Mouse (Mus musculus): Measurements from ENCODE around the gene Zfp786. TPM values are rescaled to one million over a fixed set of nuclear protein-coding genes. Genes with fewer than 3 reads are reported as not detected.

Gene Zfp786
- polyA plus RNA-seq, 1 experiment from 2014 or later: 3.1 TPM

- WGBS: 70% methylated on average over 10 of the region's 10 CpGs
- Histone ChIP-seq H3K4me3 (ENCODE audit: low read length) (no peak overlapping the region), H3K4me1 (ENCODE audit: control insufficient read depth, insufficient read depth, low read length) (peaks cover under 1% of the 10 kb centered on the region; the same call in 1 of the 2 replicates), H3K9me3 (ENCODE audit: control insufficient read depth, low read length) (no peaks in the 10 kb centered on the region), H3K9ac (ENCODE audit: low read depth, low read length) (no peak overlapping the region), H3K36me3 (ENCODE audit: control insufficient read depth, insufficient read depth, low read length) (peaks cover 46% of the 10 kb centered on the region), H3K27me3 (ENCODE audit: control insufficient read depth, insufficient read depth, low read length) (no peaks in the 10 kb centered on the region), H3K27ac (ENCODE audit: low read depth, low read length) (no peak overlapping the region; the same call in 1 of the 2 replicates), H3K4me2 (replicated peaks; ENCODE audit: low read depth, low read length) (no peak overlapping the region)
- ATAC-seq (ENCODE audit: low FRiP score, low TSS enrichment): no peak
Measured at GRCm38 (mm10) chr6:47794106-47794830, 36.4 kb downstream of the Zfp786 start.

GRCm38 (mm10) chr6:47793284-47793683 lies 37.4 kb downstream of the Zfp786 start:
- Histone ChIP-seq H3K9me3 (ENCODE audit: control insufficient read depth, low read length) (no peaks in the 10 kb centered on the region), H3K27me3 (ENCODE audit: control insufficient read depth, insufficient read depth, low read length) (no peaks in the 10 kb centered on the region), H3K27ac (ENCODE audit: low read depth, low read length) (no peak overlapping the region), H3K36me3 (ENCODE audit: control insufficient read depth, insufficient read depth, low read length) (peaks cover 37% of the 10 kb centered on the region), H3K4me1 (ENCODE audit: control insufficient read depth, insufficient read depth, low read length) (peaks cover 5% of the 10 kb centered on the region; the same call in 1 of the 2 replicates), H3K9ac (ENCODE audit: low read depth, low read length) (no peak overlapping the region), H3K4me3 (ENCODE audit: low read length) (no peak overlapping the region), H3K4me2 (replicated peaks; ENCODE audit: low read depth, low read length) (no peak overlapping the region)
- no peak for ATAC-seq (ENCODE audit: low FRiP score, low TSS enrichment)
- 68% methylated on average over 5 of the region's 5 CpGs for WGBS

GRCm38 (mm10) chr6:47792533-47792932 lies 38.1 kb downstream of the Zfp786 start:
- Histone ChIP-seq H3K4me1 (ENCODE audit: control insufficient read depth, insufficient read depth, low read length) (peaks cover 5% of the 10 kb centered on the region; the same call in 1 of the 2 replicates), H3K27me3 (ENCODE audit: control insufficient read depth, insufficient read depth, low read length) (no peaks in the 10 kb centered on the region), H3K9me3 (ENCODE audit: control insufficient read depth, low read length) (no peaks in the 10 kb centered on the region), H3K36me3 (ENCODE audit: control insufficient read depth, insufficient read depth, low read length) (peaks cover 29% of the 10 kb centered on the region), H3K4me2 (replicated peaks; ENCODE audit: low read depth, low read length) (no peak overlapping the region), H3K4me3 (ENCODE audit: low read length) (no peak overlapping the region), H3K9ac (ENCODE audit: low read depth, low read length) (no peak overlapping the region), H3K27ac (ENCODE audit: low read depth, low read length) (no peak overlapping the region)
- no peak for ATAC-seq (ENCODE audit: low FRiP score, low TSS enrichment)
- 90% methylated on average over 2 of the region's 2 CpGs for WGBS

GRCm38 (mm10) chr6:47790745-47791144 lies 39.9 kb downstream of the Zfp786 start:
- H3K9ac ChIP-seq (ENCODE audit: low read depth, low read length): no peak overlapping the region
- H3K27ac ChIP-seq (ENCODE audit: low read depth, low read length): no peak overlapping the region
- no peaks in the 10 kb centered on the region for H3K27me3 ChIP-seq (ENCODE audit: control insufficient read depth, insufficient read depth, low read length)
- 62% methylated on average over 2 of the region's 2 CpGs for WGBS
- H3K4me3 ChIP-seq (ENCODE audit: low read length): no peak overlapping the region
- H3K9me3 ChIP-seq (ENCODE audit: control insufficient read depth, low read length): no peaks in the 10 kb centered on the region
- no peak for ATAC-seq (ENCODE audit: low FRiP score, low TSS enrichment)
- no peak overlapping the region for H3K4me2 ChIP-seq (replicated peaks; ENCODE audit: low read depth, low read length)
- H3K36me3 ChIP-seq (ENCODE audit: control insufficient read depth, insufficient read depth, low read length): peaks cover 13% of the 10 kb centered on the region
- H3K4me1 ChIP-seq (ENCODE audit: control insufficient read depth, insufficient read depth, low read length): peaks cover 5% of the 10 kb centered on the region; the same call in 1 of the 2 replicates

- Histone ChIP-seq H3K4me1 (ENCODE audit: control insufficient read depth, insufficient read depth, low read length) (peaks cover 5% of the 10 kb centered on the region; the same call in 1 of the 2 replicates), H3K9ac (ENCODE audit: low read depth, low read length) (peak overlapping the region; percentile 71), H3K36me3 (ENCODE audit: control insufficient read depth, insufficient read depth, low read length) (no peaks in the 10 kb centered on the region), H3K4me3 (ENCODE audit: low read length) (peak overlapping the region; percentile 48), H3K4me2 (replicated peaks; ENCODE audit: low read depth, low read length) (peak overlapping the region; percentile 51), H3K27me3 (ENCODE audit: control insufficient read depth, insufficient read depth, low read length) (no peaks in the 10 kb centered on the region), H3K9me3 (ENCODE audit: control insufficient read depth, low read length) (no peaks in the 10 kb centered on the region), H3K27ac (ENCODE audit: low read depth, low read length) (peak overlapping the region; percentile 97)
- WGBS: 31% methylated on average over 3 of the region's 3 CpGs
- ATAC-seq (ENCODE audit: low FRiP score, low TSS enrichment): 0 out of 2 replicates have a peak, but pooled peaks have one; percentile 21
Measured at GRCm38 (mm10) chr6:47788821-47789220, 41.8 kb downstream of the Zfp786 start.

- peak; percentile 96 for ATAC-seq (ENCODE audit: low FRiP score, low TSS enrichment)
- peak overlapping the region; percentile 97 for H3K27ac ChIP-seq (ENCODE audit: low read depth, low read length)
- no peaks in the 10 kb centered on the region for H3K36me3 ChIP-seq (ENCODE audit: control insufficient read depth, insufficient read depth, low read length)
- no peaks in the 10 kb centered on the region for H3K9me3 ChIP-seq (ENCODE audit: control insufficient read depth, low read length)
- peaks cover 5% of the 10 kb centered on the region; the same call in 1 of the 2 replicates for H3K4me1 ChIP-seq (ENCODE audit: control insufficient read depth, insufficient read depth, low read length)
- peak overlapping the region; percentile 48 for H3K4me3 ChIP-seq (ENCODE audit: low read length)
- no peaks in the 10 kb centered on the region for H3K27me3 ChIP-seq (ENCODE audit: control insufficient read depth, insufficient read depth, low read length)
- H3K9ac ChIP-seq (ENCODE audit: low read depth, low read length): peak overlapping the region; percentile 71
- peak overlapping the region; percentile 51 for H3K4me2 ChIP-seq (replicated peaks; ENCODE audit: low read depth, low read length)
- 1% methylated on average over 18 of the region's 18 CpGs for WGBS
Measured at GRCm38 (mm10) chr6:47787941-47788736, 42.5 kb downstream of the Zfp786 start.

GRCm38 (mm10) chr6:47784707-47785412 lies 45.8 kb downstream of the Zfp786 start:
- WGBS: 76% methylated on average over 5 of the region's 5 CpGs
- Histone ChIP-seq H3K9me3 (ENCODE audit: control insufficient read depth, low read length) (no peaks in the 10 kb centered on the region), H3K4me1 (ENCODE audit: control insufficient read depth, insufficient read depth, low read length) (peaks cover 5% of the 10 kb centered on the region; the same call in 1 of the 2 replicates), H3K27me3 (ENCODE audit: control insufficient read depth, insufficient read depth, low read length) (no peaks in the 10 kb centered on the region), H3K36me3 (ENCODE audit: control insufficient read depth, insufficient read depth, low read length) (no peaks in the 10 kb centered on the region), H3K4me3 (ENCODE audit: low read length) (no peak overlapping the region), H3K9ac (ENCODE audit: low read depth, low read length) (no peak overlapping the region), H3K4me2 (replicated peaks; ENCODE audit: low read depth, low read length) (no peak overlapping the region), H3K27ac (ENCODE audit: low read depth, low read length) (no peak overlapping the region)
- no peak for ATAC-seq (ENCODE audit: low FRiP score, low TSS enrichment)

GRCm38 (mm10) chr6:47781091-47781968 lies 49.3 kb downstream of the Zfp786 start:
- Histone ChIP-seq H3K4me3 (ENCODE audit: low read length) (peak overlapping the region; percentile 54), H3K9ac (ENCODE audit: low read depth, low read length) (peak overlapping the region; percentile 61), H3K4me2 (replicated peaks; ENCODE audit: low read depth, low read length) (peak overlapping the region; percentile 40), H3K9me3 (ENCODE audit: control insufficient read depth, low read length) (no peaks in the 10 kb centered on the region), H3K27me3 (ENCODE audit: control insufficient read depth, insufficient read depth, low read length) (no peaks in the 10 kb centered on the region), H3K27ac (ENCODE audit: low read depth, low read length) (peak overlapping the region; percentile 3; the same call in 1 of the 2 replicates), H3K36me3 (ENCODE audit: control insufficient read depth, insufficient read depth, low read length) (no peaks in the 10 kb centered on the region), H3K4me1 (ENCODE audit: control insufficient read depth, insufficient read depth, low read length) (no peaks in the 10 kb centered on the region)
- ATAC-seq (ENCODE audit: low FRiP score, low TSS enrichment): peak; percentile 75
- WGBS: under 1% methylated on average over 21 of the region's 21 CpGs
